Mouse (Mus musculus) T-helper 1 cell (primary cell): Measurements from ENCODE around the gene Nradd.

Experiments used
- in situ Hi-C: fragments of 300-600 bp; cut with MboI, MseI; formaldehyde crosslinking; loops from one replicate; pipeline ENCODE4 v1.15.1; 2025; ENCODE audit warnings: high pct_unique_total_duplicates

Nradd gene

GRCm38 (mm10) chr9:110653655-110654461 is 29.6 kb upstream of the Nradd start, which contains the start of gene Nbeal2:
Nbeal2 (minus strand) TSS chr9:110654161.
- in situ Hi-C loops = no loop called here

DNA sequence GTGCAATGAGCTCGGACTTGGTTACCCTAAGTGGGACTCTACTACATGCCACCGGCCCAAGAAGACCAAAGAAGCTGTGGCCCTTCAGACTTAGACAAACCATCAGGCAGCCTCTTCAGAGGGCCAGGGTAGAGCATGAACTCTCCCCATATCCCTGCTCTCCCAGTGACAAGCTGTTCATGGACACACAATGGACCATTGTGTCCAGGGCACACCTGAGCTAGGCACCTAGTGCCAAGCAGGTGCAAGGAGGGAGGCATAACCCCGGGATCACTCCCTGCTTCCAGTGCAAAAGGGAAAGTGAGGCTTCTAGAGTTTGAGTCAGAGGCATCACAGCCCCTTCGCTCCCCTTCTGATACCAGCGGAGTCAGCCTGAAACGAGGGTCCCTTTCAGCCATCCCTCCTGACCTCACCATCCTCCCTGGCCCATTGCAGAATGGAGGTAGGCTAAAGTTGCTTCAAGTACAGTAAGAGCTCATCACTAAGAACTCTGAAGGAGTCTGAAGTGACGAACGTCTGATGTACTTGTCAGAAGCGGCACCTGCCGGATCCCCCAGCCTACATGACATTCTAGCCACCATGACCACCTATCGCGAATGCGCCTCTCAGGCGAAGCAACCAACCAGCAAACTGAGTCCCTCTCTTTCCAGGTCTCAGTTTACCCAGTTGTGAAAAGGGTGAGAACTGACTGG is 28.9 kb upstream of the Nradd start:
- in situ Hi-C loops = no loop called here

GRCm38 (mm10) chr9:110651931-110652722 is 27.9 kb upstream of the Nradd start:
- in situ Hi-C loops = no loop called here

DNA sequence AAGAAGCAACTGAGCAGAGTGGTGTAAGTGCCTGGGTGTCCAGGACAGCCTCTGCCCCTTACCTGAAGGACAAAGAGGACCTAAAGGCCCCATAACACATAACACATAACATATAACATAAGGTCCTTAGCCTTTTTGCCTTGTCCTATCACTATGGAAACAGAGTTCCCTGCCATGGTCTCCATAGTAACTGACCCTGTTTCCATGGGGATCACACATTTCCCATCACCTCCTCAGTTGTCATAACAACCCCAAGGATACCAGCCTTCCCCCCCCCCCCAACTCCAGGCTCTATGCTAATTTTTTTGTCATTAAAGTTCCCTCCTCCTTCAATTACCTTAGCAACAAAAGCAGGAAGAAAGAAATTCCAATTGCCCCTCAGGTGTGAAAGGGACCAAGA is 25.5 kb upstream of the Nradd start:
- in situ Hi-C loops = no loop called here

DNA sequence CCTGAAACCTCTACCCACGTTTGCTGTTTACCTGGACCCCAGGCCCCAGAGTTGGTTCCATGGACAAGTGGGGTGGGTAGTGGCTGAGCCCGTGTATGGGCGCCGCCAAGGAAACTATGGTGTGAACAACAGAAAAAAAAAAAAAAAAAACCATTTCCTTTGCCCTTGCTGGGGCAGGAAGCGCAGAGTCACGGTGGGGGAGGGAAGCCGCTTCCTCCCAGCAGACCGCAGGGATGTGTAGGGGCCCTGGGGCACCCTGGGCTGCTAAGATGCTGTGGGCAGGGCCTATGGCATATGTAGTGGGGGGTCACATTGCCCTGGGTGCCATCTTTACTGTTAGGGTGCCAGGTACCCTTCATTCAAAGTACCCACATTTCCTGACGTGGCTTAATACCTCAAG is 21.0 kb upstream of the Nradd start:
- in situ Hi-C loops = no loop called here

DNA sequence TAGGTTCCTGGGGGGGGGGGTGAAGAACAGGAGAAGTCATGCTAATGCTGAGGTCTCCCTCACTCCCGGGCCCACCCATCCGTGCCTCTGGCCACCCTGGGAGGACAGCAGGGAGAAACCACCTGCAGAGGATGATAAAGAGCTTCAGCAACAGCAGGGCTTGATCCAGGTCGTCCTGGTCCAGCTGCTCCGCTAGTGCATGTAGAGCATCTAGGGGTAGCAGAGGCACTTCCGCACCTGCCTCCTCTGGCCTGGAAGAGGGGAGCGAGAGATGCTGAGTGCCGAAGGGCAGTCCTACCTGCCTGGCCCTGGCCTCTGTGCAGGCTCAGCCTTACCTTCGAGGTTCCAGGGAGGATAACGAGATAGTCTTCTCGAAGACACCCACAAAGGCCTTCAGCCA is 20.0 kb upstream of the Nradd start:
- in situ Hi-C loops = loop anchor here (5.0 kb wide), 1 partner anchor 48 kb away; no protein-coding TSS in a partner anchor

DNA sequence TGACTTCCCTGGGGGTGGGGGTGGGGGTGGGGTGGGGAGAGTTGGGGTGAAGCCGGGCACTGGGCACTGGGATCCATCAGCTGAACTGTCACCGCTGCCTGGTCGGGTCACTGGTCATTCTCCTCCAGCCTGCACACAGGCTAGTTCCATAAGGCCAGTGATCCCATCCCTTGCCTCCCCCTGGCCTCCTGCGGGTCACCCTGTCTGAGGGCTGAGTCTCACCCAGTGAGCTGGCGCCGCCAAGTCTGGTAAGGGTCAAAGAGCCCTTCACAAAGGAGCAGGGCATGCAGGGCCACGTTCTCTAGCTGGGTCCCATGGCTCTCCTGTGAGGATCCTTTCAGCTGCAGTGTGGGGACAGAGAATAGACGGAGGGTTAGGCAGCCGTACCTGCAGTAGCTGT is 19.5 kb upstream of the Nradd start:
- in situ Hi-C loops = loop anchor here (5.0 kb wide), 1 partner anchor 49 kb away; no protein-coding TSS in a partner anchor

GRCm38 (mm10) chr9:110642812-110643524 is 18.7 kb upstream of the Nradd start:
- in situ Hi-C loops = loop anchor here (5.0 kb wide), 1 partner anchor 49 kb away; no protein-coding TSS in a partner anchor

DNA sequence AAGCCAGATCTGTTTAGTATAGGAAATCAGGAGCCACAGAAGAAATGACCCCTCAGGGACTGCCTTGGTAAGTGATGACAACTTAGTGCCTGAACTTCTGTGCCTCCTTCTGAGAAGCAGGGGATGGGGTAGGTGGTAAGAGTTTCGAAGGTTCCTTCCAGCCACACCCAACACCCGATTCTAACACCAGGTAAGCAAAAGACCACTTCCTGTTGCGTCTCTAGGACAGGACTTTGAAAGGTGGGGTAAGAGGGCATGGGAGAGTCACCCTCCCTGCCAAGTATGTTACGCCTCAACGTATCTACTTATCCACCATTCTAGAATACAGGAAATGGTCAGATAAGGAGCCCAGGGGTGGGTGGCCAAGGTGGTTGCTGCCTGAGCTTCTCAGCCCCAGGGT is 16.8 kb upstream of the Nradd start:
- in situ Hi-C loops = loop anchor here (5.0 kb wide), 1 partner anchor 51 kb away; no protein-coding TSS in a partner anchor

DNA sequence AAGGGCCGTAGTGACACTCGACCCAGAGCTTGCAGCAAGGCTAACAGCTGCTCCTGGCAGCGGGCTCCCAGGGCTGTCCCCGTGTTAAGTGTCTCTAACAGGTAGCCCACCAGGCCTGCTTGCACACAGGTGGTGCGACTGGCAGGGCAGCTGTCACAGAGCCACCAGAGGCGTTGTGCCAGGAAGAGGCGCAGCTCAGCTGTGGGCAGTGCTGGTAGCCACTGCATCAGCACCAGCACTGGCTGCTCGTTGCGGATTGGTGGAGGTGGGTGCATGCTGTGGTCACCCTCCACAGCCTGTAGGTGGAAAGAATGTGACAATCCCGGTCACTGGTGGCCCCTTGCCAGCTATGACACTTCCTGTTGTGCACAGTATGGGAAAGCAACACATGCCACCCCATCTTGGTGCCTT is 14.4 kb upstream of the Nradd start:
- in situ Hi-C loops = no loop called here

DNA sequence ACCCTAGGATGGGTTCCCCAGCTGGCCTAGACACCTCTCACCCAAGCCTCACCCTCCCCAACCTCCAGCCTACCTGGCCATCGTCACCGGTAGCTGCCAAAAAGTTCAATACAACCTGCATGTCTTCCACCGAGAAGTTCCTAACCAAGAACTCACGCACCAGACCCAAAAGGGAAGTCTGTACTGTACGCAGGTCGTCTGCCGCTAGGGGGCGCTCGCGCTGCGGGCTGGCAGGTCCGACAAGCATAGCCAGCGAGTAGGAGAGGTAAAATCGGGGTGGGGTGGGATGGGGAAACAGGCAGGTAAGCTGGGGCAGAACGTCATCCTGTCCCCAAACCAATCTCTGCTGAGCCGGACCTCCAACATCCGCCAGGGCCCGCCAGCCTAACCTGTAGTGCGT is 11.0 kb upstream of the Nradd start:
- in situ Hi-C loops = no loop called here

DNA sequence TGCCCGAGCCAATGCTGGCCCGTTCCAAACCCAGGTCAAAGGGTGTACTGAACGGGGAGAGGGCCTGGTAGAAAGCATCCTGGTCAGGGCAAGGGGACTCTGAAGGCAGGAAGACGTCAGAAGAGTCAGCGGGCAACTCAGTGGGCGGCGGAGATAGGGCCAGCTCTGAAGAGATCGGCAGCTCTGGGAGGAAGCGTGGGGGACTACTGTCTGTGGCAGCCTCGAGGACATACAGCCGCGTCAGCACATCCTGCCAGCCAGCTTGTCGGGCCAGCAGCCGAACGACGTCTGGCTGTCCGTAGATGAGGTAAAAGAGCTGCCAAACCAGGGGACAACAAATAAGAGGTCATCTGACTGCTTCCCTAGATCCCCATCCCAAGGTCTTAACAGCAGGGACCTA is 9.6 kb upstream of the Nradd start:
- in situ Hi-C loops = loop anchor here (5.0 kb wide), 1 partner anchor 78 kb away; no protein-coding TSS in a partner anchor

DNA sequence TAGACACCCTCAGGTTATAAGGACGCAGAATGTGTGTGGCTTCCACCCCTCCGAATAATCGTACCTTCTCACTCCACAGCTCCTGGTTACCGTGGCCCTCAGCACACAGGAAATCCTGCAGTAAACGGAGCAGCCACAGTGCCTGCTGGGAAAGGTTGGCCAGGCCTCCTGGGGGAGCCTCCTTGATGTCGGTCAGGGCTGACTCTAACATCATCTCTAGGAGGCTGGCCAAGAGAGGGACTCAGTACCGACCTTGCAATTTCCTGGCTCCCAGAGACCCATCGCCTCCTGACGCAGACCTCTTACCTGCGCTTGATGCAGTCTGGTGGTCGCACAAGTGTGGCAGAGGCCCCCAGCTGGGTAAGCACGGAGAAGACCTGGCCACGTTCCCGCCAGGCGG is 8.4 kb upstream of the Nradd start:
- in situ Hi-C loops = loop anchor here (5.0 kb wide), 1 partner anchor 80 kb away; no protein-coding TSS in a partner anchor

DNA sequence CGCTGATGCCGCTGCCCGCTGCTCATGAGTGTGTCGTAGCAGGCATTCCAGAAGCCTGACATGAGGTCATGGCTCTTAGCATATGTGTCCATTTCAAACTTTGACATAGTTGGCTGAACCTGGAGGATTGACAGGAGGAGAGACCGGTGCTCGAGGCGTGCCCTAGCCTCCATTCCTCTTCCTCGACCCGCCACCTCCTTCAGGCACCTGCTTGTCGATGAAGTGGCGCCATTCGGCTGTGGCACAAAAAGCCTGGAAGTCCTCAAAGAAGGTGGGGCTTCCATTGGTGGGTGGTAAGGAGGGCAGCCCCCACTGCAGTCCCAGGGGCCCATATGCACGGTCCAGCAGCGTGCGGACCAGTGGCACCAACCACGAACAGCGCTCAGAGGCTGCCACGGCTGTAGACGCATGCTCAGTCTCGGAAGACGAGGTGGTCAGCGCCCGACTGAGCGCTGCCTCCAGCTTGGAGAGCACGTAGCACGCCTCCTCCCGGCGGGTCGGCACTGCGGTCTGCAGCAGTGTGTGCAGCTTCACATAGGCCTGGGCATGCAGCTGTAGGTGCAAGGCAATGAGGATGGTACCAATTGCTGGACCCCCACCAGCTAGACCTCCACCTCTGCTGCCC is 7.5 kb upstream of the Nradd start:
- in situ Hi-C loops = loop anchor here (5.0 kb wide), 1 partner anchor 81 kb away; no protein-coding TSS in a partner anchor

DNA sequence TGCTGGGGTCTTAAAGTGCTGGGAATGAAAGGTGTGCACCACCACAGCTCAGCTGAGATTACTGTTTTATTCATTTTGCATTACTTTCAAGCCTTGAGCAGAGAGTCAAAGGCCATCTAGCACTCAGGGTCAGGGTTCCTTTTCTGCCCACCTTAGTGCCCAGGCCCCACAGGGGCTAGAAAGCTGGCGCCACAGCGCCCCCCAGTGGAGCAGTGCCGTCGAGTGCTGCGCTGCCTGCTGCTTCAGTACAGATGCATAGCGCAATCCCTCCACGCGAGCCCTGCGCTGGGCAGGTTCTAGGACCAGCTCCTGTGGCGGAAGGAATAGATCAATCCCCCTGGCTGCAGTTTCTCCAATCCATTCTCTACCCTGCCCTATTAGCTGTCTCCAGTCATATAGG is 6.9 kb upstream of the Nradd start:
- in situ Hi-C loops = loop anchor here (5.0 kb wide), 1 partner anchor 81 kb away; no protein-coding TSS in a partner anchor

DNA sequence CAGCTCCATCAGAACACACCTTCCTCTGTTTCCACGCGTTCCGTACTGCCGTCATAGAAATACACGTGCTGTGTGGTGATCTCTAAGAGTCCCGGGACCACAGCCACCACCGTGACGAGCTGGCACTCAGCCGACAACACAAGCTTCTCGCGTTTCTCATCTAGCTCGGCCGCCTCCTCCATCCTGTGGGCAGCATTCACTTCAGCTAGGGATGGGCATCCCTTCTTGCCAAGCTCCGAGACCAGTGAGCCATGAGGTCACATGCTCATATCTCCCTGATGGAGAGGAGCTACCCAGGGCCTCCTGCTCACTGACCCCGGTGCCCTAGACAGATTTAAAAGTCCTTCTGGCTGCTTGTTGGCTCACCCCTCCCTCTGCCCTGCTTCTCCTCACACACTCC is 5.9 kb upstream of the Nradd start:
- in situ Hi-C loops = loop anchor here (5.0 kb wide), 1 partner anchor 82 kb away; no protein-coding TSS in a partner anchor

- in situ Hi-C loops = no loop called here
Measured at GRCm38 (mm10) chr9:110625350-110625908, 1.2 kb upstream of the Nradd start.

- in situ Hi-C loops = no loop called here
Measured at GRCm38 (mm10) chr9:110623416-110624195, 646 bp downstream of the Nradd start.

GRCm38 (mm10) chr9:110622621-110623219 is 1.5 kb downstream of the Nradd start:
- in situ Hi-C loops = no loop called here
